Mouse (Mus musculus) lung, postnatal 0 days (tissue): ENCODE results near the gene Rps6kb2. TPM values are rescaled to one million over a fixed set of nuclear protein-coding genes. Genes with fewer than 3 reads are reported as not detected.

ENCODE experiments used
- ATAC-seq: fragments of 200-750 bp; cut with Nextera tagmentation; 2 replicates; pipeline ENCODE4 v1.8.0; 2017; ENCODE audit warnings: moderate library complexity
- DNase-seq: peaks from one replicate; pipeline ENCODE4 v3.0.0-alpha.2; 2016; ENCODE audit warnings: low spot score
- H3K27ac ChIP-seq: fragments of 300-500 bp; sonication (generic); 2 replicates; pipeline ENCODE4 v1.5.1; 2014; ENCODE audit warnings: antibody characterized with exemption, mild to moderate bottlenecking, low read length, mixed read lengths
- H3K27me3 ChIP-seq: fragments of 300-500 bp; sonication (generic); replicated peaks from 2 replicates; pipeline ENCODE4 v1.6.1; 2014; ENCODE audit warnings: low read length, mixed read lengths; ENCODE audit not compliant: insufficient read depth
- H3K36me3 ChIP-seq: fragments of 300-500 bp; sonication (generic); 2 replicates; pipeline ENCODE4 v1.6.1; 2014; ENCODE audit warnings: low read length, mixed read lengths; ENCODE audit not compliant: insufficient read depth
- H3K4me1 ChIP-seq: fragments of 300-500 bp; sonication (generic); 2 replicates; pipeline ENCODE4 v1.6.1; 2014; ENCODE audit warnings: antibody characterized with exemption, low read depth, low read length, mixed read lengths; ENCODE audit not compliant: insufficient read depth
- H3K4me2 ChIP-seq: fragments of 300-500 bp; sonication (generic); replicated peaks from 2 replicates; pipeline ENCODE4 v1.6.1; 2014; ENCODE audit warnings: low read depth, mild to moderate bottlenecking, low read length, moderate library complexity, mixed read lengths
- H3K4me3 ChIP-seq: fragments of 300-500 bp; sonication (generic); 2 replicates; pipeline ENCODE4 v1.5.1; 2014; ENCODE audit warnings: low read depth, low read length
- H3K9ac ChIP-seq: fragments of 300-500 bp; sonication (generic); replicated peaks from 2 replicates; pipeline ENCODE4 v1.6.1; 2014; ENCODE audit warnings: low read depth, mild to moderate bottlenecking
- H3K9me3 ChIP-seq: fragments of 300-500 bp; sonication (generic); 2 replicates; pipeline ENCODE4 v1.6.1; 2016; ENCODE audit warnings: low read length, mixed read lengths
- CTCF ChIP-seq: IDR thresholded peaks from 2 replicates; pipeline ENCODE4 v1.5.1; 2016; ENCODE audit warnings: antibody characterized with exemption, mild to moderate bottlenecking
- EP300 ChIP-seq: IDR thresholded peaks from 2 replicates; pipeline ENCODE4 v1.6.1; 2016; ENCODE audit warnings: antibody characterized with exemption, mild to moderate bottlenecking, control low read depth
- WGBS: fragments of 180-500 bp; shearing (Covaris S2); extraction: QIAGEN DNeasy Blood & Tissue Kit; methylation state at CpG from one replicate; pipeline ENCODE4 v1.1.7; 2014; 5-methylcytosine and 5-hydroxymethylcytosine counted together
- polyA plus RNA-seq: library from polyadenylated mRNA; unstranded; fragments of >200 nt; fragmentation: Nextera tagmentation; extraction: Ambion mirVana; gene quantifications from 2 replicates; pipeline ENCODE4 v1.2.1, GENCODE M21; 2015

Rps6kb2 gene
- 28.4 and 35.1 TPM in 2 replicates for polyA plus RNA-seq

- Histone ChIP-seq H3K4me2 (peak within 1 kb of the TSS; percentile 83), H3K9ac (peak within 1 kb of the TSS; percentile 69), H3K9me3 (no peaks in the 10 kb centered on the region), H3K27me3 (no peaks in the 10 kb centered on the region), H3K4me3 (peak within 1 kb of the TSS; percentile 67), H3K27ac (no peak within 1 kb of the TSS), H3K4me1 (no peaks in the 10 kb centered on the region), H3K36me3 (peaks cover 16% of the 10 kb centered on the region; the same call in 1 of the 2 replicates)
- DNase-seq: peak; percentile 98
- TF ChIP-seq CTCF: no peak
- peak; percentile 93 for ATAC-seq
- 7% methylated on average over 42 of the region's 42 CpGs for WGBS
Measured at GRCm38 (mm10) chr19:4162646-4163542, at the start of gene Rps6kb2. Rps6kb2 (minus strand) TSS chr19:4163354.

- no peak overlapping the region for H3K4me3 ChIP-seq
- TF ChIP-seq EP300 (no peak), CTCF (no peak)
- H3K27me3 ChIP-seq: no peaks in the 10 kb centered on the region
- H3K9me3 ChIP-seq: no peaks in the 10 kb centered on the region
- H3K27ac ChIP-seq: no peak overlapping the region
- DNase-seq (no peak), ATAC-seq (no peak)
- WGBS: 70% methylated on average over 4 of the region's 4 CpGs
- peaks cover 17% of the 10 kb centered on the region for H3K4me1 ChIP-seq
- no peaks in the 10 kb centered on the region for H3K36me3 ChIP-seq
- no peak overlapping the region for H3K9ac ChIP-seq
- H3K4me2 ChIP-seq: no peak overlapping the region
Measured at GRCm38 (mm10) chr19:4211891-4212588, 48.9 kb upstream of the Rps6kb2 start.

DNA sequence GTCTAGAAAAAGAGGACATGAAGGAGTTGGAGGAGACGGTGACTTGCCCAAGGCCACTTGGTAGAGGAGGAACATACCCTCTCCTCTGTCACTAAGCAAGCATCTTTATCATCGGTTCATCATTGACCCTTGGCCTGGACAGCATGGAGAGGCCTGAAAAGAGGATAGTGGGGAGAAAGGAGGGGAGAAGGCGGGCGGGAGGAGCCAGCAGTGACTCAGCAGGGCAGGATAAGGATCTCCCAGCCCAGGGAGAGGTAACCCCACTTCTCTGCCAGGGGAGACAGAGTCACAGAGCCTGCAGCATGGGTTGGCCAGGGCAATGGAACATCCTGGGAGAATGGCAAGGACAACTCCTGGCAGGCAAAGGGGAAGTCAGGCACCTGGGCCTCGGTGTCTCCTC is 45.4 kb upstream of the Rps6kb2 start:
- Histone ChIP-seq H3K4me1 (peaks cover 7% of the 10 kb centered on the region), H3K27me3 (no peaks in the 10 kb centered on the region), H3K4me2 (no peak overlapping the region), H3K27ac (no peak overlapping the region), H3K36me3 (no peaks in the 10 kb centered on the region), H3K9ac (no peak overlapping the region), H3K4me3 (no peak overlapping the region), H3K9me3 (no peaks in the 10 kb centered on the region)
- DNase-seq: no peak
- WGBS: 54% methylated on average over 5 of the region's 5 CpGs
- TF ChIP-seq CTCF (no peak), EP300 (no peak)
- no peak for ATAC-seq

DNA sequence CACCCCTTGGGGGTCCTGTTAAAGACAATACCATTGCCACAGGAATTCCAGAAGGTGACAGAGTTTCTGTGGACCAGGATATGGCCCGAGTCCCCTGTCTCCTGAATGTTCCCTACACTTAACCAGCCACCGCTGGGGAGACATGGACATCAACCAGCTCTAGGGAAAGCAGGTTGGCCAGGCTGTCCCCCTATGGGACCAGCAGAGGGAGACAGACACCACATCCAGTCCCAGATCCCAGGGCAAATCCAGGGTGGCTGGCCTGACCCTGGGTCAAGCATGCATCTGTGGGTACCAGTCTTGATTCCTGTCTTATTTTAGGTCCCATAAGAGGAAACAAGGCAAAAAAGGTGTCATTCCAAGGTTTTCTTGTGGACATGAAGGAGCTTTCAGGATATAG is 43.8 kb upstream of the Rps6kb2 start:
- H3K4me2 ChIP-seq: no peak overlapping the region
- H3K27me3 ChIP-seq: no peaks in the 10 kb centered on the region
- no peaks in the 10 kb centered on the region; the same call in 1 of the 2 replicates for H3K4me1 ChIP-seq
- 0% methylated on average over 2 of the region's 2 CpGs for WGBS
- H3K4me3 ChIP-seq: no peak overlapping the region
- H3K36me3 ChIP-seq: no peaks in the 10 kb centered on the region
- DNase-seq (peak; percentile 87), ATAC-seq (peak; percentile 75)
- TF ChIP-seq EP300: no peak
- TF ChIP-seq CTCF: peak; percentile 100
- H3K27ac ChIP-seq: no peak overlapping the region
- H3K9me3 ChIP-seq: no peaks in the 10 kb centered on the region
- no peak overlapping the region for H3K9ac ChIP-seq

DNA sequence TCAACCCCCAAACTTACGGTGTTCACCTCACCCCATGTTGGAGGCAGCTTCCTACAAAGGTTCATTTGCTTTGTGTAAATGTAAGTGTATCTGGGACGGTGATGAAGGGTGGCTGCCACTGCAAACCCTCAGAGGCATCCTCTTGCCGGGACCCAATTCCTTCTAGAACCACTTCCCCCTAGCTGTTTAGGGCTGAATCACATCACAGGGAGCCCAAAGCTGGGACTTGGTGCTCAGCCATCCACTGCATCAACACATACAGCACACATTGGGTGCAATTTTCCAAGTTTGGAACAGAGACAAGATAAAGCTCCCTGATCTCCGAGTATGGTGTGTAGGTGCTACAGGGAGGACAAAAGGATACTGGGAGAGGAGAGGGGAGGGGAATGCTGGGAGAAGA is 41.7 kb upstream of the Rps6kb2 start:
- Histone ChIP-seq H3K9ac (no peak overlapping the region), H3K9me3 (no peaks in the 10 kb centered on the region), H3K4me3 (no peak overlapping the region), H3K4me1 (no peaks in the 10 kb centered on the region; the same call in 1 of the 2 replicates), H3K27ac (no peak overlapping the region), H3K4me2 (no peak overlapping the region), H3K27me3 (no peaks in the 10 kb centered on the region), H3K36me3 (no peaks in the 10 kb centered on the region)
- DNase-seq: no peak
- WGBS: 62% methylated on average over 3 of the region's 4 CpGs
- no peak for ATAC-seq
- peak; percentile 37 for TF ChIP-seq CTCF
- TF ChIP-seq EP300: no peak

- WGBS: 51% methylated on average over 13 of the region's 13 CpGs
- H3K4me1 ChIP-seq: no peaks in the 10 kb centered on the region; the same call in 1 of the 2 replicates
- H3K36me3 ChIP-seq: no peaks in the 10 kb centered on the region
- H3K4me3 ChIP-seq: no peak overlapping the region
- no peak for TF ChIP-seq CTCF
- peak; percentile 49 for TF ChIP-seq EP300
- peak; percentile 51 for DNase-seq
- H3K9me3 ChIP-seq: no peaks in the 10 kb centered on the region
- peak overlapping the region; percentile 69 for H3K27ac ChIP-seq
- H3K27me3 ChIP-seq: no peaks in the 10 kb centered on the region
- peak; percentile 38 for ATAC-seq
- H3K9ac ChIP-seq: no peak overlapping the region
- H3K4me2 ChIP-seq: no peak overlapping the region
Measured at GRCm38 (mm10) chr19:4203604-4204326, 40.6 kb upstream of the Rps6kb2 start.
